Mouse (Mus musculus): ENCODE data around the gene Adh7. TPM values are rescaled to one million over a fixed set of nuclear protein-coding genes. Genes with fewer than 3 reads are reported as not detected.

Adh7 gene
- 0.10 TPM in 1 of 2 replicates, not detected in the other for polyA plus RNA-seq (2015; fragmentation: Nextera tagmentation; extraction: Ambion mirVana)

DNA sequence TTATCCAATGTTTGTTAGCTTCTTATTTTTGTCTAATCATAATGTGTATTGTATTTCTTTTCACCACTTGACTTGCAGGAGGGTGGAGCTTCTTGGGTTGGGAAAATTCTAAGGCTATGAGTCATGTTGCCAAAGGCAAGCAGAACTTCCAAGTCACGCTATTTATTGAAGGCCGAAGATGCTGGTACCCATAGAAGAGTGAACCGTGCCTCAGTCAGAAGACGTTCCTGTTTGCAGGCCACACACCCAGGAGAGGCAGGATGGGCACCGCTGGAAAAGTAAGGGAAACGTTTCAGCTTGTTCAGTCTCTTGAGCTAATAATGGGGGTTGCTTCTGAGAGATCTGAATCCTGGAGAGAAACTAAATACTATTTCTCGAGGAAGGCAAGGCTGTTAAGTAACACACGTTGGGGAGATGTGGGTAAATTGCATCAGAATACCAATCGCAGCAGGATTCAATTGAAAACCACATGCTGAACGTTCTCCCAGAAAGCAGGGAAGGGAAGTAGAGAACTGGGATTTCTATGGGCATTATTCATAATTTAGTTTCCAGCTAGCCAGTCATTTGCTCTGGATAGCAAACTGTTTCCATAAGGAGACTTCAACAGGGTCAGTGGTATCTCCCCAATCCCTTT is at the start of gene Adh7:
Gene Adh7, plus strand, starts transcription at position 130 of the 634 bp plus-strand sequence.

GRCm38 (mm10) chr3:138193683-138194302 is 23.8 kb upstream of the Adh7 start, which contains the start of gene 4930579F01Rik:
4930579F01Rik (minus strand) TSS chr3:138193825.

DNA sequence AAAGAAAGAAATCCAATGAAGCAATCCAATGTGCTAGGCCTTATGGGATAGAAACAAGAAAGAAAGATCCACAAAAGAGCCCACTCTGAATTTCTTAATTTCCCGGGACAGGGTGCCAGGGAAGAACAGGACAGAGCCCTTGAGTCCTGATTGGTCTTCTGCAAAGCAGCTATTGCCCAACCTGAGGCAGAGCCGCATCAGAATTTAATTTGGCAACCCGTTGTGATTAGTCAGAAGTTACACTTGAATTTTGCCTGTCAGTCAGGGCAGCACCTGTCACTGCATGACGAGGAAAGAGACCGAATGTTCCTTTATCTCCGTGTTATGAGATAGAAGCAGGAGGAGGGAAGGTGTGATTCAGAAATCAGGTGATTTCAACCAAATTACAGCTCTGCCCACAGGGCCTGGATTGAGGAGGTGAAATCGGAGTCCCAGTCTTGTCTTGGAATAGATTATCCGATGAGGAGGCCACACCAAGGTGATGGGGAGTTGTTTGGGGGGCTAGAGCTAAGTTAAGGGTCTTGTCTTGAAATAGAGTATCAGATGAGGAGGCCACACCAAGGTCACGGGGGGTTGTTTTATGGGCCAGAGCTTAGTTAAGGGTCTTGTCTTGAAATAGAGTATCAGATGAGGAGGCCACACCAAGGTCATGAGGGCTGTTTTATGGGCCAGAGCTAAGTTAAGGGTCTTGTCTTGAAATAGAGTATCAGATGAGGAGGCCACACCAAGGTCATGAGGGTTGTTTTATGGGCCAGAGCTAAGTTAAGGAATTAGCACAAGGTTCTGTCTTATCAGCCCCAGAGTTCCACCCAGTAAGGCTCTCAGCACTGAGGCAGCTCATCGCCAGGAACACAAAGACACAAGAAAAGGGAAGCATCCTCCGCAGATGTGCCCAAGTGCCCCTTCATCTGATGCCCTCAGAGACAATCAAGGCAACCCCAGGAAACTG is 43.4 kb downstream of the Adh7 start, which contains the start of gene Adh1:
Gene Adh1, plus strand, starts transcription at position 271 of the 949 bp plus-strand sequence.

Other genes with a start within 250 kb of the Adh7 start
- 24.1 and 28.9 TPM in 2 replicates for gene Dapp1, start 236.2 kb upstream of the Adh7 start, polyA plus RNA-seq (2015; fragmentation: Nextera tagmentation; extraction: Ambion mirVana)
- 0.28 and 0.36 TPM in 2 replicates for gene 1110002E22Rik, start 152.7 kb upstream of the Adh7 start, polyA plus RNA-seq (2015; fragmentation: Nextera tagmentation; extraction: Ambion mirVana)
- gene Gm5105, start 150.4 kb upstream of the Adh7 start, polyA plus RNA-seq (2015; fragmentation: Nextera tagmentation; extraction: Ambion mirVana), result 0.07 and 0.24 TPM in 2 replicates
- gene Trmt10a, start 74.3 kb upstream of the Adh7 start, polyA plus RNA-seq (2015; fragmentation: Nextera tagmentation; extraction: Ambion mirVana), result 6.3 and 7.0 TPM in 2 replicates
- 5.7 and 5.9 TPM in 2 replicates for gene Mttp, start 72.8 kb upstream of the Adh7 start, polyA plus RNA-seq (2015; fragmentation: Nextera tagmentation; extraction: Ambion mirVana)
- not detected in 2 replicates for gene 4930579F01Rik, start 23.9 kb upstream of the Adh7 start, polyA plus RNA-seq (2015; fragmentation: Nextera tagmentation; extraction: Ambion mirVana)
- gene Adh1, start 43.2 kb downstream of the Adh7 start, polyA plus RNA-seq (2015; fragmentation: Nextera tagmentation; extraction: Ambion mirVana), result 3.0 and 4.3 TPM in 2 replicates
- gene Adh6a, start 95.5 kb downstream of the Adh7 start, polyA plus RNA-seq (2015; fragmentation: Nextera tagmentation; extraction: Ambion mirVana), result not detected in 2 replicates
- not detected in 2 replicates for gene Adh6b, start 124.0 kb downstream of the Adh7 start, polyA plus RNA-seq (2015; fragmentation: Nextera tagmentation; extraction: Ambion mirVana)
- gene Adh4, start 197.7 kb downstream of the Adh7 start, polyA plus RNA-seq (2015; fragmentation: Nextera tagmentation; extraction: Ambion mirVana), result not detected in 2 replicates
- 68.6 and 75.3 TPM in 2 replicates for gene Adh5, start 225.3 kb downstream of the Adh7 start, polyA plus RNA-seq (2015; fragmentation: Nextera tagmentation; extraction: Ambion mirVana)

All from spleen, postnatal 0 days (tissue).